Mouse (Mus musculus) CH12.LX (cell line): Measurements from ENCODE around the gene Ttn.

Experiments
- BHLHE40 ChIP-seq: IDR thresholded peaks from 2 replicates; pipeline ENCODE4 v1.6.1; 2011; ENCODE audit warnings: mild to moderate bottlenecking, low read depth, low read length, improper control_type of control experiment
- CTCF ChIP-seq, 2 experiments: IDR thresholded peaks in 1 of 2; conservative IDR thresholded peaks in 1 of 2; 2 replicates each; pipeline ENCODE4 v1.5.1; 2011 to 2012; ENCODE audit warnings: low read depth in 2 of 2, low read length in 2 of 2, improper control_type of control experiment in 1 of 2, inconsistent platforms in 1 of 2, mild to moderate bottlenecking in 1 of 2, moderate library complexity in 1 of 2
- KAT2A ChIP-seq: IDR thresholded peaks from 2 replicates; pipeline ENCODE4 v1.6.1; 2012; ENCODE audit warnings: low read length, improper control_type of control experiment, inconsistent platforms; ENCODE audit not compliant: insufficient replicate concordance
- MAX ChIP-seq: IDR thresholded peaks from 2 replicates; pipeline ENCODE4 v1.6.1; 2011; ENCODE audit warnings: low read length, improper control_type of control experiment
- POLR2A ChIP-seq: IDR thresholded peaks from 2 replicates; pipeline ENCODE4 v1.6.1; 2011; ENCODE audit warnings: low read depth, mild to moderate bottlenecking, improper control_type of control experiment, low read length

DNA sequence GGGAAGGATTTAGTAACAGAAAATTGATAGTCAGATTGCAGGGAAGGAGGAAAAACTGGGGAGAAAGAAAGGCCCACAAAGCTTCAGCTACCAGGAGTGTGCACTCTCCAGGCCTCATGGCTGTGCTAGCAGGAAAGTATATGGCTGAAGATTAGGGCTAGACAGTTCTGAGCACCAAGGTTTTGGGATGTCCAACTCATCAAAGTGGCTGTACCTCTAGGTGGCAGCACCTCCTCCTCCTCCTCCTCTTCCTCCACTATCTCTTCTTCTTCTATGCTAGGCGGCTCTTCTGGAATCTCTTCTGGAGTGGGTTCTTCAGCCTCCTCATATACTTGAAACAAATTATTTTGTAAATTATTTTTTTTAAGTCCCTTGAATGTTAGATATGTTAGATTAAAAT, 139.2 kb downstream of the Ttn start:
- TF ChIP-seq KAT2A (no peak), MAX (no peak), POLR2A (no peak), CTCF (conservative IDR thresholded peaks at IDR 0.05 in 1 of 2, IDR thresholded peaks at IDR 0.05 in 1 of 2; ENCODE audit: low read depth in 2 of 2, low read length in 2 of 2) (peak; percentile 45 to 63), BHLHE40 (no peak)
